Mouse (Mus musculus) inflammation-experienced regulatory T-cells, adult 6 months (primary cell): Measurements from ENCODE around the gene Tk1. TPM values are rescaled to one million over a fixed set of nuclear protein-coding genes. Genes with fewer than 3 reads are reported as not detected.

Experiments used
- ATAC-seq: one replicate; pipeline ENCODE4 v1.8.0; 2017
- polyA plus RNA-seq, 3 experiments: library from polyadenylated mRNA; unstranded; fragments of 100-300 nt; shearing (Covaris generic); gene quantifications; one replicate each; pipeline ENCODE4 v1.2.1; 2017

Tk1 gene
- 100 to 1,000 TPM in 1 of 3 experiments, 10 to 100 TPM in 2; 27.3 to 126 (median 52.4) TPM for polyA plus RNA-seq

GRCm38 (mm10) chr11:117825333-117826101 lies at the start of gene Tk1, which contains the start of gene Afmid:
Gene Tk1, minus strand, starts transcription at chr11:117826092.
Gene Afmid, plus strand, starts transcription at chr11:117825924.
- peak; percentile 38 for ATAC-seq

DNA sequence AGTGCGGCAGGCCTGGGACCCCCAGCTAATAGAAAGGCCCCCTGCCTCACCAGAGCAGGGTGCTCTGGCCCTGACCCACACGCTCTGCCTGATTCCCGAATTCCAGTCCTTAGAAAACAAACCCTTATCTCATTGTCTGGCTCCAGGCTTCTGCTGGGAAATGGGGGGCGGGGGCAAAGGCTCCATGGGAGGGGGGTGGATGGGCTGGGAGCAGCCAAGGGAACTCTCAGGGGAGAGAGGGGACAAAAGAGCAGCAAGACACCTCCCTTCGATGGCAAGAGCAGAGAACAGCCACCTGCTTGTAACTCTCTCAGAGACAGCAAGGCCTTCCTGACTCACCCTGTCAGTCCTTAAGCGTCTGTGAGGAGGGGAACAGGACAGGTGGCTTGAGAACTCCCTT lies 49.8 kb upstream of the Tk1 start:
- ATAC-seq: no peak

GRCm38 (mm10) chr11:117874419-117874818 lies 48.5 kb upstream of the Tk1 start:
- no peak for ATAC-seq

GRCm38 (mm10) chr11:117872861-117873608 lies 47.1 kb upstream of the Tk1 start, which contains the start of gene Tha1:
Gene Tha1, minus strand, starts transcription at chr11:117873481.
- ATAC-seq: no peak

- ATAC-seq: peak; percentile 78
These were observed 46.2 kb upstream of the Tk1 start for GRCm38 (mm10) chr11:117871911-117872584.

DNA sequence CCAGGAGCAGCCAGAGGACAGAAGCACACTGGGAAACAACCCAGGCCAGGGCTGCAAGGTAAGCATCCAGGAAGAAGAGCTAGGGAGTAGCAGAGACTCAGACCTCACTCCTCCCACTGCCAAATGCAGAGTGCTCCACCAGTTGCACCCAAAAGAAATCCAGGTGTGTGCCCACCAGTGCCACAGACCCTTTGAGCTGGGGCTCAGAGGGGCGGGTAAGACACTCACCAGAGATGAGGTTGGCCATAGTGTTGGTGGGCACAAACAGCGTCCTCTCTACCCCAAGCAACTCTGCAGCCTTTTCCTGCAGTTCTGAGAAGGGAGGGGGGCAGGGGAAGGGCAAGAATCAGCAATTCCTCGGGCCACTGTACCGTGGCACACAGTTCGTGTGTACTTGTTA lies 45.5 kb upstream of the Tk1 start:
- no peak for ATAC-seq

DNA sequence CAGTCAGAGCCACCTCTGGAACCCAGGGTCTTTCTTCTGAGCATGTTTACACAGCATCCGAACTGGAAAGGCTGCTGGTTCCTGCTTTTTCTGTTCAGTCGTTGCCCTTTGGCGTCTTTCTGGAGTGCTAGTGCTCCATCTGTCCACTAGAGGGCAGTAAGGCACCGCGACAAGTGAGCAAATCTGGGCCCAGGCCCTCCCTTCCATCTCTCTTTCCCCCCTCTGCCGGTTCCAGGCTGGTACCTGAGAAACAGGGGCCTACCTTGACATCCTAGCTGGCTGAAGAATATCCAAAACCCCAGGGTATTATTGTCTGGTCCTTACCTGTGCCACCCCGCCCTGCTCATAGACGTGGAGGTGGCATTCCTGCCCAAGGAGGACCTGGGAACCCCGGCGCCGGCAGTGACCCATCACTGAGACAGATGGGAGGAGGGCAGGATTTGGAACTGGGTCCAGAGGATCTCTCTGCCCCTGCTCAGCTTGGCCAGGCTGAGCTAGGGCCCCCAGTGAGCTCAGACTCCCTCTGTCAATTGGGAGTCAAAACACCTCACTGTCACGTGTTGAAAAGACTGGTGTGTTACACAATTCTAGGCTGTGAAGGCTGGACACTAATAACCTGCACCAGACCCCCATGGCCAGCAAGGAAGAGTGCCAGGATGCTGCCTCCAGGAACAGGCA lies 44.9 kb upstream of the Tk1 start:
- ATAC-seq: peak; percentile 32

GRCm38 (mm10) chr11:117865988-117866387 lies 40.1 kb upstream of the Tk1 start:
- ATAC-seq: no peak

DNA sequence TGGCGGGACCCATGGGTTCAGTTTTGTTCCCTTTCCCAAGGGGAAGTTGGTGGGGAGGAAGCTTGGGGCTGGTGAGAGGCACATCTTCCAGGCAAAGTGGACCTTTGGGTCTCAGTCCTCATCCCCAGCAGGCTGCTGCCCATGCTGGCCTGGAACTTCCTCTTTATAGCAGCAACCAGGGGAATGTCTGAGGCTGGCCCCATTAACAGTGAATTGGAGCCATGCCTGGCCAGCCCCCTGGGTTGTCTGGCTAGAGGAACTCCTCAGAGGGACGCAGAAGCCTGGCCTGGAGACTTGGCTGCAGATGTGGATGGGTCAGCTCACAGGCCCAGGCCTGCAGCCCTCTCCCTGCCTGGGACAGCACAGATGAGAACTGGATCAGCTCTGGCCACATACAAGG lies 38.9 kb upstream of the Tk1 start:
- no peak for ATAC-seq

GRCm38 (mm10) chr11:117863174-117863856 lies 37.4 kb upstream of the Tk1 start:
- ATAC-seq: no peak

DNA sequence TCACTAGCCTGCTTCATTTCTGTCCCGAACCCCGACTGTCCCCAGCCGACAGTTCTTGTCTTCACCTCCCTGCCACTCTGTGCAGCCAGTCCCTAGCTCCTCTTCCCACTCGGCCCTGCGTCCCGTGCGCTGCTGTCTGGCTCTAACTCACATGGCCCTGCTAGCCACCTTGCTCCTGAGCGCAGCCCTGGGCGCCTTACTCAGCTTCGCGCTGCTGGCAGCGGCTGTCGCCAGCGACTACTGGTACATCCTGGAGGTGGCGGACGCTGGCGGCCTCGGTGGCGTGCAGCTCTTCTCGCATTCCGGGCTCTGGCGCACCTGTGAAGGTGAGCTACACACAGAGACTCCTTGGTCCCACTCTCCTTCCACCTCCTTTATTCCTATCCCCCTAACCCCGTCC lies 34.7 kb upstream of the Tk1 start, which contains the start of gene Tmem235:
Gene Tmem235, plus strand, starts transcription at position 152 of the 400 bp plus-strand sequence.
- no peak for ATAC-seq

DNA sequence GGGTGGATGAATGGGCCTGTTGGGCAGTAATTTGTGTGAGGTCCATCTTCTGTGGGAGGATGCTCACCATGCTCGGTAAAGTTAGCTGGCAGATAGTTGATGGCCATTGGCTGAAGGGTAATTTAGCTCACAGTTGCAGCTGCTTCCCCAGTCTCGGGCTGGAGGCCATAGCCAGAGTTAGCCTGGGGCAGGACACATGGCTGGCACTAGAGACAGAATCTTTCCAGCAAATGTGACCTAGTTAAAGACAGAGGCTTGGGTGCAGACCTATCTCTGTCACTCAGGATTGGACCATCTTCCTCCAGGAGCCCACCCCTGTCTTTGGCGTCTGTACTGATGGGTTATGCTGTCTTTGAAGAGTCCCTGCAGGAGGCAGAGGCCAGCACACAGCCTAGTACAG lies 32.5 kb upstream of the Tk1 start:
- no peak for ATAC-seq

- ATAC-seq: no peak
These were observed 31.6 kb upstream of the Tk1 start for GRCm38 (mm10) chr11:117857462-117857861.

- ATAC-seq: no peak
These were observed 30.1 kb upstream of the Tk1 start for GRCm38 (mm10) chr11:117855975-117856374.

DNA sequence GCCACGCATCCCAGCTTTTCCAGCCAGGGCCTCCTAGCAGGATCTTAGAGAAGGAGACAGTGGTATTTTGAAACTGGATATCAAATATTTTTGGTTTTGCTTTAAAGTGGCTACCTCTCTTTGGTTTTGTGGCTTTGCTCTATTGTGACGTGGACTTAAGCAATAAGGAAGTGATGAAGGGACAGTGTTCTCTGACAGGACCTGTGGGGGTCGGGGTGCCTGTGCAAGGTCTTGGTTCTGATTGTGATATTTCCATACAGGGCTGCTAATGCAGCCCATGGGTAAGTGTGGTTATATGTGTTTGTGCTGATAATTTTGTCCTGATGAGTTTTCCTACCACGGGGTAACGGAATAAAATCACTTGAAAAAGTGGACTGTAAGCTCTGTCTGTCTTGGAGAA lies 29.5 kb upstream of the Tk1 start:
- ATAC-seq: no peak

DNA sequence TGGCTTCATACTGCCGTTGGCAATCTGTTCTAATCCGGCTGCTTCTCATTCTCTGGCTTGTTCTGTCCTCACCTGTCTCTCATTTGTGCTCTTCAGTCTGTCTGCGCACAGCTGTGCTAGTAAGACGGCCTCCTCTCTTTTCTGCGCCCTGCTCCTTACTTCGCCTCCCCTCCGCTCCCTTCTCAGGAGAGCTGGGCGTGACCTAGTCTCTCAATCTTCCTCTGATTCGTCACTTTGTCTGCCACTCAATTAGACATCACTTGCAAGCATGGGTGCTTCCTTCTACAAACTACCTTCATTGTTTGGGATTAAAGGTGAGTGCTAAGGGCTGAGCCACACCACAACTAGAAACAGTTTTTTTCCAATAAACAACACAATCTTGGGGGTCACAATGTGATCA lies 28.3 kb upstream of the Tk1 start:
- ATAC-seq: no peak

DNA sequence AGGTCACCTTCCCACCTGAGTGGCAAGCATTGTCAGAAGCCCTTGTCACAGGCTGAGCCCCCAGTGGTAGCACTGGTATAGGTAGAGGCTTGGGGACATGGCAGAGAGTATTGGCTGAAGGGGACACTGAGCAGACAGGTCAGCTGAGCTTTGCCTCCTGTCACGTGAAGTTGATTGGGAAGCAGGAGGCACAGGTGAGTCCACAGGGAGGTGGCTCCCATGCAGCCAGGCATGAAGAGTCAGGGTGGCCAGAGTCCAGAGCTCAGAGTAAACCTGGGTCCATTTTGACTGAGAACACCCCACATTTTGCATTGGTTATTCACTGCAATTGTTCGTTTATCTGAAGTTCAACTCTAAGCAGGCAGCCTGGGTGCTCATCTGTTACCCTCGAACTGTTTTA lies 27.0 kb upstream of the Tk1 start:
- no peak for ATAC-seq

- ATAC-seq: peak; percentile 91
These were observed 23.2 kb upstream of the Tk1 start, which contains the start of gene Birc5 for GRCm38 (mm10) chr11:117848985-117849671. Gene Birc5, plus strand, starts transcription at chr11:117849251.

DNA sequence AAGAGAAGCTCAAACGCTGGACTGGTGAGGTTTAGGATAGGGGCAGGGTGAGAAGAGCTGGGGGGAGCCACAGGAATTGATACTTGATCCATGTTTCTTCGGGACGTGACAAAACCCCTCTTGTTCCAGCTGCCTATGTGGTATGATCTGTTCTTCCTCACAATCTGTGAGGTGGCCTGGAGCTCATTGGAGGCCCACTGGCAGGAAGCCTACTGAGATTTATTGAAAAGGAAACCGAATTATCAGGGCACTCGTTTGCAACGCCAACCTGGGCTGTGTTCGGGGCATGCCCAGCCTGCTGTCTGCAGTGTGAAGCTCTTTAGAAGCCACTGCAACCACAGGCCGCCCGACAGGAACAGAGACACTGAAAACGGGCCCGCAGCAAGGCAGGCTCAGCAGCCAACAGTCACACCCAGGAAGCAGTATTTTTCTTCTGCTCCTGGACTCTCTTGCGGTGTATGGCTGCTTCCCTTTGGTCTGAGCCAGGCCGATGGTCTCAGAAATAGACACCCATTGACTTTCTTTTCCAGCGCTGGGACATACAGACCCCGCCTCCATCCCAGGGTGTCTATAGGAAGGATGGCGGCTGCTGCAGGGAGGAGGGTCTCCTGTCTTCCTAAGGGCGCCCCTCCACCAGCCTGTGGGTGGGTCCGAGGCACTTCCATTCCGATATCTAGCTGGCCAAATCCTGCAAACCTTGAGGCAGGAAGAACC lies 22.5 kb upstream of the Tk1 start:
- ATAC-seq: peak; percentile 65

DNA sequence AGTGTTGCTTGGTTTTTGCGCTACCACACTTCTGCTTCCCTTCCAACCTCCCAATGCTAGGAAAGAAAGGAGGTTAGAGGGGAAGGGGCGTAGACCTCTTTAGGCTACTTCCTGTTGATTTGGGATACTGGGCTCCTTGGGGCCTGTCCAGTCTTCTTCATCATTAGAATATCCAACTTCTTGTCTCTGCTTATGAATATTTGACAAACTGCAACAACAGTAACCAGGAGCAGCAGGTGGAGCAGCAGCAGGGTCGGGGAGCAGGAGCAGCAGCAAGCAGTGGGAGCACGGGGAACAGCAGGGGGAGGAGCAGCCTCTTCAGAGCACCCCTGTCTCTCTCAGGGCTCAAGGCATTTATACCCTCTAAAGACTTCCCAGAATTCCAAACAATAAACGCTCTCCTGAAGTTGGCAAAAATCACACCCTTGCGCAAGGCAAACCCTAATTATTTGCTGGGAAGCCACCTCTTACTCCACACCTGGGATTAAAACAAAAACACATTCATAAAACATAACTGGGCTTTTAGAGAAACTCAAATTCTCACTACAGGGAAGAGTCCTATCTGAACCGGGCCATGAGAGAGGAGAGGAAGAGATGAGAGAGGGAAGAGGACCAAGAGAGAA lies 21.8 kb upstream of the Tk1 start:
- no peak for ATAC-seq
